Mouse (Mus musculus) right cerebral cortex, postnatal 14 days (tissue): ENCODE results near the gene Itga2.

Source experiments
- DNase-seq: peaks from one replicate; pipeline ENCODE4 v3.0.0; 2022

Itga2 gene

GRCm38 (mm10) chr13:114931775-114932294 is at the start of gene Itga2:
Gene Itga2, minus strand, starts transcription at chr13:114932100.
- DNase-seq, result peak; percentile 25

- no peak for DNase-seq
Measured at GRCm38 (mm10) chr13:114980831-114981419, 49.0 kb upstream of the Itga2 start.

GRCm38 (mm10) chr13:114974484-114975042 is 42.7 kb upstream of the Itga2 start:
- DNase-seq, result no peak

- no peak for DNase-seq
Measured at GRCm38 (mm10) chr13:114971905-114972304, 40.0 kb upstream of the Itga2 start.

GRCm38 (mm10) chr13:114964233-114964632 is 32.3 kb upstream of the Itga2 start:
- DNase-seq, result peak; percentile 75

GRCm38 (mm10) chr13:114954516-114954915 is 22.6 kb upstream of the Itga2 start:
- DNase-seq, result no peak

GRCm38 (mm10) chr13:114933541-114933940 is 1.6 kb upstream of the Itga2 start:
- DNase-seq, result no peak

GRCm38 (mm10) chr13:114930996-114931649 is 777 bp downstream of the Itga2 start:
- peak; percentile 9 for DNase-seq

GRCm38 (mm10) chr13:114924785-114925184 is 7.1 kb downstream of the Itga2 start:
- DNase-seq, result no peak

GRCm38 (mm10) chr13:114923331-114923730 is 8.6 kb downstream of the Itga2 start:
- DNase-seq, result no peak

GRCm38 (mm10) chr13:114915767-114916166 is 16.1 kb downstream of the Itga2 start:
- DNase-seq, result no peak

- DNase-seq, result no peak
Measured at GRCm38 (mm10) chr13:114914963-114915362, 16.9 kb downstream of the Itga2 start.

GRCm38 (mm10) chr13:114914559-114914958 is 17.3 kb downstream of the Itga2 start:
- DNase-seq, result no peak

GRCm38 (mm10) chr13:114910629-114911028 is 21.3 kb downstream of the Itga2 start:
- DNase-seq, result no peak

- no peak for DNase-seq
Measured at GRCm38 (mm10) chr13:114909514-114909913, 22.4 kb downstream of the Itga2 start.

GRCm38 (mm10) chr13:114907876-114908275 is 24.0 kb downstream of the Itga2 start:
- no peak for DNase-seq

GRCm38 (mm10) chr13:114896751-114897386 is 35.0 kb downstream of the Itga2 start:
- DNase-seq, result no peak

GRCm38 (mm10) chr13:114895896-114896295 is 36.0 kb downstream of the Itga2 start:
- no peak for DNase-seq

GRCm38 (mm10) chr13:114894718-114895117 is 37.2 kb downstream of the Itga2 start:
- no peak for DNase-seq

GRCm38 (mm10) chr13:114891655-114892054 is 40.2 kb downstream of the Itga2 start:
- DNase-seq, result no peak

- no peak for DNase-seq
Measured at GRCm38 (mm10) chr13:114887695-114888094, 44.2 kb downstream of the Itga2 start.

GRCm38 (mm10) chr13:114887293-114887692 is 44.6 kb downstream of the Itga2 start:
- no peak for DNase-seq

GRCm38 (mm10) chr13:114885171-114885570 is 46.7 kb downstream of the Itga2 start:
- DNase-seq, result no peak

GRCm38 (mm10) chr13:114878667-114879066 is 53.2 kb downstream of the Itga2 start:
- no peak for DNase-seq
